Mouse (Mus musculus) heart, postnatal 0 days (tissue): ENCODE data around the gene BC016579. TPM values are rescaled to one million over a fixed set of nuclear protein-coding genes. Genes with fewer than 3 reads are reported as not detected.

Experiments
- ATAC-seq: fragments of 200-750 bp; cut with Nextera tagmentation; 2 replicates; pipeline ENCODE4 v1.8.0; 2017; ENCODE audit warnings: low read depth, moderate number of reproducible peaks, moderate library complexity; ENCODE audit not compliant: insufficient read depth
- DNase-seq: peaks from one replicate; pipeline ENCODE4 v3.0.0-alpha.2; 2016; ENCODE audit warnings: low spot score
- H3K27ac ChIP-seq: fragments of 300-500 bp; sonication (generic); 2 replicates; pipeline ENCODE4 v1.5.1; 2014; ENCODE audit warnings: low read depth, mild to moderate bottlenecking
- H3K27me3 ChIP-seq: fragments of 300-500 bp; sonication (generic); 2 replicates; pipeline ENCODE4 v1.6.1; 2014; ENCODE audit warnings: low read length, mixed read lengths; ENCODE audit not compliant: control insufficient read depth, insufficient read depth
- H3K36me3 ChIP-seq: fragments of 300-500 bp; sonication (generic); replicated peaks from 2 replicates; pipeline ENCODE4 v1.6.1; 2014; ENCODE audit warnings: low read length, mixed read lengths; ENCODE audit not compliant: control insufficient read depth, insufficient read depth
- H3K4me1 ChIP-seq: fragments of 300-500 bp; sonication (generic); 2 replicates; pipeline ENCODE4 v1.6.1; 2014; ENCODE audit warnings: antibody characterized with exemption; ENCODE audit not compliant: control insufficient read depth, insufficient read depth
- H3K4me2 ChIP-seq: fragments of 300-500 bp; sonication (generic); 2 replicates; pipeline ENCODE4 v1.6.1; 2014; ENCODE audit warnings: low read depth, mild to moderate bottlenecking, low read length, moderate library complexity
- H3K4me3 ChIP-seq: fragments of 300-500 bp; sonication (generic); 2 replicates; pipeline ENCODE4 v1.5.1; 2014; ENCODE audit warnings: low read depth, low read length
- H3K9ac ChIP-seq: fragments of 300-500 bp; sonication (generic); replicated peaks from 2 replicates; pipeline ENCODE4 v1.6.1; 2014; ENCODE audit warnings: low read depth, low read length, mixed read lengths
- H3K9me3 ChIP-seq: fragments of 300-500 bp; sonication (generic); replicated peaks from 2 replicates; pipeline ENCODE4 v1.6.1; 2016; ENCODE audit warnings: low read length; ENCODE audit not compliant: control insufficient read depth
- CTCF ChIP-seq: IDR thresholded peaks from 2 replicates; pipeline ENCODE4 v1.5.1; 2016; ENCODE audit warnings: antibody characterized with exemption, control low read depth, low read depth
- EP300 ChIP-seq: IDR thresholded peaks from 2 replicates; pipeline ENCODE4 v1.6.1; 2016; ENCODE audit warnings: antibody characterized with exemption, low read depth
- WGBS: fragments of 180-500 bp; shearing (Covaris S2); extraction: QIAGEN DNeasy Blood & Tissue Kit; methylation state at CpG from one replicate; pipeline ENCODE4 v1.1.7; 2014; 5-methylcytosine and 5-hydroxymethylcytosine counted together
- polyA plus RNA-seq: library from polyadenylated mRNA; unstranded; fragments of >200 nt; fragmentation: Nextera tagmentation; extraction: Ambion mirVana; gene quantifications from 2 replicates; pipeline ENCODE4 v1.2.1, GENCODE M21; 2015
- total RNA-seq: library from RNA; depleted of rRNA; stranded (reverse); fragments of >200 nt; gene quantifications from 2 replicates; pipeline ENCODE4 v1.2.3, GENCODE M21; 2014; ENCODE audit warnings: low replicate concordance

The BC016579 gene
- total and polyA plus RNA-seq, 2 experiments from 2014 or later, result not detected

DNA sequence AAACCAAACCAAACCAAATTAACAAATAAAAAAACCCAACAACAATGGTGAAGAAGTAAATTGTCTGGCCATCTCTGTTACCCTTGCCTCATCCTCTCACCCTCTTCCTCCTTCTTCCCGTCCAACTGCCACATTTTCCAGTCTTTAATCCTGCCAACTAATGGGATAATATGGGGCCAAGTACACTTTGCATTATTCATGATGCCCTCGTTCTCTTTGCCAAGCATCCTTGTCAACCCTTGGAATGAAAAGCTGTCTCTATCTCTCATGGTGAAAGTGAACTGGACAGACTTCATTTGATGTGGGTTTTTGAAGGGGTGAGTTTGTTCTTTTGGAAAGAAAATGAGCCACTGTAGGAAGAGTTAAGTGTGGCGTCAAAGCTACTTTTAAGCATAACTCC is 39.0 kb upstream of the BC016579 start:
- Histone ChIP-seq H3K27me3 (no peaks in the 10 kb centered on the region), H3K4me1 (no peaks in the 10 kb centered on the region), H3K9me3 (no peaks in the 10 kb centered on the region), H3K4me3 (no peak overlapping the region), H3K27ac (no peak overlapping the region), H3K36me3 (no peaks in the 10 kb centered on the region), H3K9ac (no peak overlapping the region), H3K4me2 (no peak overlapping the region)
- DNase-seq (no peak), ATAC-seq (no peak)
- TF ChIP-seq CTCF (no peak), EP300 (no peak)
- 58% methylated on average over 3 of the region's 3 CpGs for WGBS

DNA sequence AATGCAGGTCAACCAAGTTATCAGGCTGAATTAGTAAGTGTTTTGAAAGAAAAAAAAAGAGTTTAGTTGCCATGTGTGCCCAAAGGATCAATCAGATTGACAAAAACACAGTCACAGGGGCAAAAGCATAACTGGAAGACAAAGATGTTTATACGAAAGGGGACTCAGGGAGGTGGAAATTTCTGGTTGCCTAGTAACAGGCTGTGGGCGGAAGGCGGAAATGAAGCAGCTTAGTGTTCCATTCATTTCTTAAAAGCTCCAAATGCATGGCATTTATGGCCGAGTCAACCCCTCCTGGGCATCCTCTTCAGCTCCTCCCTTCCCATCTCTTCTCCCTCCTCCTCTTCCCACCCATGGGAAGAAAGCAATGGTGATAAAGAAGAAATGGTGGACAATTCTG is 36.3 kb upstream of the BC016579 start:
- 50% methylated on average over 4 of the region's 4 CpGs for WGBS
- TF ChIP-seq CTCF (no peak), EP300 (no peak)
- H3K4me3 ChIP-seq, result no peak overlapping the region
- no peaks in the 10 kb centered on the region for H3K9me3 ChIP-seq
- H3K4me2 ChIP-seq, result no peak overlapping the region
- H3K9ac ChIP-seq, result no peak overlapping the region
- no peaks in the 10 kb centered on the region for H3K27me3 ChIP-seq
- no peak overlapping the region for H3K27ac ChIP-seq
- H3K4me1 ChIP-seq, result no peaks in the 10 kb centered on the region
- ATAC-seq, result no peak
- H3K36me3 ChIP-seq, result no peaks in the 10 kb centered on the region
- no peak for DNase-seq

DNA sequence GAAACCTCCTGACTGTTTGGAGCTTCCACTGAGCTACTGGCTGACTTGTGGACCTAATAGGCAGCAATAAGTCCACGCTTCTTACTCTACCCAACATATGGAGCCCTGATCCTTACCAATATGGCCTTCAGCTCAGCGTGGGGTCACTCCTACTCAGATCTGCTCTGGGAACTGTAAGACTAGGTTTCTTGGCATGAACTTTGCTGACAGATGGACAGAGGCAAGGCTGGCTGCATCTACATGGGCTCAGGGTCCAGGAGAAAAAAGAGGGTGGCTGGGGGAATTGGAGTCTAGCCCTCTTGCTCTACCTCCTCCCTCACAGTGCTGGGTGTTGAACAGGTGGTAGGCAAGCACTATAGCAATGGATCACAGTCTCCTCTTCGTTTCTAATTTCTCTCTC is 33.0 kb upstream of the BC016579 start:
- ATAC-seq, result no peak
- Histone ChIP-seq H3K27me3 (no peaks in the 10 kb centered on the region), H3K36me3 (no peaks in the 10 kb centered on the region), H3K9ac (no peak overlapping the region), H3K4me1 (no peaks in the 10 kb centered on the region), H3K4me3 (no peak overlapping the region), H3K9me3 (no peaks in the 10 kb centered on the region), H3K27ac (no peak overlapping the region), H3K4me2 (no peak overlapping the region)
- DNase-seq, result no peak
- TF ChIP-seq EP300 (no peak), CTCF (no peak)
- WGBS, result 70% methylated on average over 3 of the region's 3 CpGs

DNA sequence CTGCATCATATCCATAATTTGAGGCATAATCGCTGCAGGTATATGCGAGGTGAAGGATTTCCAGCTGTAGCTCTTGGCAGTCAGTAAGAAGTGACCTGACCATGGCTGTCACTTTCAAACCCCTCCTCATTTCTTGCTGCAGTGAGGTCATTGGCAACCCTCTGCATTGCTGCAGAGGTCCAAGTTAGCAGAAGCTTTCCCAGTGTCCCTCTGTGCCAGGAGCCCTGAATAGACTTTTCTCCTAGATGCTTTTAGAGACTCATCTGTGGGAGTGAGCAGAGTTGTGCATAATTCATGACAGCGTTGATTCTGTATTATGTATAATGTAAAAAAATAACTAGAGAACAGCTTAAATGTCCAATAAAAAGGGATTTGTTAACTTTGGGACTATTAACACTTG is 31.4 kb upstream of the BC016579 start:
- H3K9ac ChIP-seq, result no peak overlapping the region
- TF ChIP-seq CTCF (no peak), EP300 (no peak)
- H3K27me3 ChIP-seq, result no peaks in the 10 kb centered on the region
- no peak overlapping the region for H3K4me3 ChIP-seq
- ATAC-seq (no peak), DNase-seq (no peak)
- no peak overlapping the region for H3K27ac ChIP-seq
- H3K36me3 ChIP-seq, result no peaks in the 10 kb centered on the region
- H3K9me3 ChIP-seq, result no peaks in the 10 kb centered on the region
- 60% methylated on average over 3 of the region's 3 CpGs for WGBS
- no peaks in the 10 kb centered on the region for H3K4me1 ChIP-seq
- no peak overlapping the region for H3K4me2 ChIP-seq

DNA sequence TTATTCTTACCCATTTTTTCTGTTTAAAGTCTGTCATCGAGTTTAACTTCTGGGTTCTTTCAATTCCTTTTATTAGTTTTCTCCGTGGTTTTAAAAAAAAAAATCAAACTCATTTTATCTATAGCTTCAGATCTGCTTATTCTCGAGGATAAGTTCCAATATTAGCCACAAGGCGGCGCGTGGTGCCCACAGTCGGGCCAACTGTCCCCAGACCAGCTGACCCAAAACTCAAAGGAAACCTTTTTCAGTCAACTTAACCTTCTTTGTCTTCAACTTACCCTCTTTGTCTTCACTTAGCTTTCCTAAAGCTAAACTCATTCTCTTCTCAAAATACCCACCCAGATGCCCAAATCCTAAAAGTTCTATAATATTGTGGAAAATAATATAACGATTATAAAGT is 30.9 kb upstream of the BC016579 start:
- peak; percentile 78 for TF ChIP-seq CTCF
- no peak for TF ChIP-seq EP300
- H3K4me1 ChIP-seq, result no peaks in the 10 kb centered on the region
- H3K27ac ChIP-seq, result no peak overlapping the region
- no peaks in the 10 kb centered on the region for H3K27me3 ChIP-seq
- no peak overlapping the region for H3K4me2 ChIP-seq
- ATAC-seq (no peak), DNase-seq (peak; percentile 45)
- WGBS, result 13% methylated on average over 8 of the region's 8 CpGs
- no peak overlapping the region for H3K9ac ChIP-seq
- no peak overlapping the region for H3K4me3 ChIP-seq
- no peaks in the 10 kb centered on the region for H3K36me3 ChIP-seq
- H3K9me3 ChIP-seq, result no peaks in the 10 kb centered on the region

DNA sequence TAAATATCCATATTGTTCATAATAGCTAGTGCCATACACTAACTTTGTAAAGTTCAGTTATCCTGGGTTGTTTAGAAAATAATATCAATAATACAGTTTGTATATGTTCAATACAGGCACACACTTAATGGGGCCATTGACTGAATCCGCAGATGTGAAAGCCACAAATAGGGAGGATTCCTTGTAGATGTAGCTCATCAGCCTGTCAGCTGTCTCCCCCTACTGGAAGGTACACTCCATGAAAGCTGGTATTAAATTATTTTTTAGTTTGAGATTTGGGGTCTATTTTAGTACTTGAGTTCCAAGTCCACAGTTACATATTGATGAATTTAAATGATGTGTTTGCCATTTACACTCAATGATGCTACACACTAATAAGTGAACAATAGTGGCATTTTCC is 22.6 kb upstream of the BC016579 start:
- Histone ChIP-seq H3K4me2 (no peak overlapping the region), H3K9ac (no peak overlapping the region), H3K27ac (no peak overlapping the region), H3K4me1 (no peaks in the 10 kb centered on the region), H3K4me3 (no peak overlapping the region), H3K27me3 (no peaks in the 10 kb centered on the region), H3K36me3 (no peaks in the 10 kb centered on the region), H3K9me3 (no peaks in the 10 kb centered on the region)
- TF ChIP-seq EP300, result no peak
- TF ChIP-seq CTCF, result peak; percentile 54
- 20% methylated on average over 1 of the region's 1 CpGs for WGBS
- ATAC-seq (no peak), DNase-seq (peak; percentile 22)
